Mouse (Mus musculus) spleen, adult 2 months (tissue): ENCODE results near the gene Snai3. TPM values are rescaled to one million over a fixed set of nuclear protein-coding genes. Genes with fewer than 3 reads are reported as not detected.
A peak's percentile ranks its signal among the peaks of the same experiment; 100 is the strongest.

Source experiments
- DNase-seq, 2 experiments: peaks; one replicate each; pipeline versions ENCODE4 v3.0.0 to v3.0.0-alpha.2; 2012 to 2021; ENCODE audit warnings: low spot score in 2 of 2, low read depth in 1 of 2
- H3K27ac ChIP-seq: fragments of 200-500 bp; 2 replicates; pipeline ENCODE4 v1.5.1; 2012; ENCODE audit warnings: low read length, inconsistent platforms; ENCODE audit not compliant: insufficient read depth
- H3K27me3 ChIP-seq: fragments of 200-500 bp; 2 replicates; pipeline ENCODE4 v1.6.1; 2012; ENCODE audit warnings: mild to moderate bottlenecking, moderate library complexity, low read length, inconsistent platforms; ENCODE audit not compliant: control insufficient read depth, insufficient read depth
- H3K36me3 ChIP-seq: fragments of 200-500 bp; 2 replicates; pipeline ENCODE4 v1.6.1; 2012; ENCODE audit warnings: mild to moderate bottlenecking, low read length, inconsistent platforms; ENCODE audit not compliant: control insufficient read depth, insufficient read depth
- H3K4me1 ChIP-seq: fragments of 200-500 bp; 2 replicates; pipeline ENCODE4 v1.6.1; 2011; ENCODE audit warnings: inconsistent platforms; ENCODE audit not compliant: control insufficient read depth, insufficient read depth, insufficient read length
- H3K4me3 ChIP-seq: fragments of 200-500 bp; 2 replicates; pipeline ENCODE4 v1.5.1; 2011; ENCODE audit warnings: mild to moderate bottlenecking, inconsistent platforms; ENCODE audit not compliant: insufficient read depth, insufficient read length; ENCODE audit errors: extremely low read depth
- CTCF ChIP-seq: fragments of 200-500 bp; IDR thresholded peaks from 2 replicates; pipeline ENCODE4 v1.5.1; 2011; ENCODE audit warnings: mild to moderate bottlenecking, inconsistent platforms; ENCODE audit not compliant: insufficient read depth, insufficient read length, insufficient replicate concordance; ENCODE audit errors: extremely low read depth
- POLR2A ChIP-seq: fragments of 200-500 bp; IDR thresholded peaks from 2 replicates; pipeline ENCODE4 v1.6.1; 2011; ENCODE audit warnings: low read depth, low read length, inconsistent platforms
- WGBS: fragments of 180-500 bp; shearing (Covaris S2); methylation state at CpG from one replicate; pipeline ENCODE4 v1.1.7; 2018; 5-methylcytosine and 5-hydroxymethylcytosine counted together
- polyA plus RNA-seq: library from polyadenylated mRNA; depleted of rRNA; stranded (reverse); fragments of >200 nt; gene quantifications from 2 replicates; pipeline ENCODE4 v1.2.3, GENCODE M21; 2012

Snai3 gene
- polyA plus RNA-seq, 1 experiment: 3.9 TPM

DNA sequence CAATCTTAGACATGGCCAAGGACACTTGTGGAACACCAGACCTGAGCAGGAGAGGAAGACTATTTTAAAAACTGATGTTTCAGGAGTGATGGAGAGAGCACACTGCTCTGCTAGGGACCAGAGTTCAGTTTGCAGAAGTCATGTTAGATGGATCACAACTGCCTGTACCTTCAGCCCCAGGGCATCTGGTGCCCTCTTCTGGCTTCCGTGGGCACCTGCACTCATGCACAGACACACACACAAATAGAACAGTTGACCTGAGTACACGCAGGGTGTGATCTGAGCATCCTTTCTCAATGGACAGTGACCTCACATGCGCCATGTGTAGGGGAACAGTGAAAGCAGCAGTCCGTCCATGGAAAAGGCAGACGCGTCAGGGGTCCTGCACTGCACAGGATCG lies 23.3 kb upstream of the Snai3 start:
- no peaks in the 10 kb centered on the region for H3K4me1 ChIP-seq
- DNase-seq: no peak
- H3K27me3 ChIP-seq: no peaks in the 10 kb centered on the region
- WGBS: 97% methylated on average over 7 of the region's 7 CpGs
- H3K27ac ChIP-seq: no peak overlapping the region
- no peak for TF ChIP-seq POLR2A
- no peak for TF ChIP-seq CTCF
- peaks cover 82% of the 10 kb centered on the region for H3K36me3 ChIP-seq
- no peak overlapping the region for H3K4me3 ChIP-seq

GRCm38 (mm10) chr8:122482448-122482847 lies 21.9 kb upstream of the Snai3 start:
- H3K27me3 ChIP-seq: no peaks in the 10 kb centered on the region
- peaks cover 77% of the 10 kb centered on the region for H3K36me3 ChIP-seq
- H3K4me1 ChIP-seq: no peaks in the 10 kb centered on the region
- 89% methylated on average over 8 of the region's 8 CpGs for WGBS
- no peak overlapping the region for H3K4me3 ChIP-seq
- TF ChIP-seq CTCF: no peak
- no peak for TF ChIP-seq POLR2A
- DNase-seq: no peak
- no peak overlapping the region for H3K27ac ChIP-seq

DNA sequence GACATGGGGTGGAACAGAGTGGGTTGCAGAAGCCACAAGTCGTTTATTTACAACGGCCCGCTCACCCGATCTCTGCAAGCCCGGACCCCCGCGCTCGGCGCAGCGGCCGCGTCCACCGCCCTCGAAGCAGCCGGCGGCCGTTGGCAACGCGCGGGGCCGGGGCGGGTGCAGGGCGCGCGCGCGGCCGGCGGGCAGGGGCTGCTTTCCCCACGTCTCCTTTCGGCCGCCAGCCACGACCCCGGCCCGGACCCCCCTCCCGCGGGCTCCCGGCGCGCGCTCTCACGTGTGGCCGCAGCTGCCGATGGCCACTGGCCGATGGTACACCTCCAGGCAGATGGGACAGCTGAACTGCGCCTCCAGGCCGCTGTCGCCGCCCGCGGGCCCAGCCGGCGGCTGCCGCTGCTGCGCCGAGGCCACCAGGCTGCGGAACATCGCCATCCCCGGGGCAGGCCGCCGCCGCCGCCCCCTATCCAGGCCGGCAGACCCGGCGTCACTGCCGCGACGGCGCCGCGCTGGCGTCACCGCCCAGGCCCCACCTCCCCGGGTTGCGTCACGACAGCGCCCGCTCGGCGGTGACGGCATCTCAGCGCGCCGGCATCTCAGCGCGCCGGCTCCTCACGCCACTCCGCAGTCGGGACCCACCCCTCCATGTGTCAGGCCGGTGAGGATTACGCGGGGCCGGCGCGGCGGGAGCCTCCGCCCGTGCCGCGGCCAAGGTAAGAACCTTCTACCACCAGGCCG lies 15.2 kb upstream of the Snai3 start, which contains the start of the genes Rnf166 and Ctu2:
Gene Rnf166, minus strand, starts transcription at position 485 of the 741 bp plus-strand sequence.
Gene Ctu2, plus strand, starts transcription at position 564 of the 741 bp plus-strand sequence.
- Histone ChIP-seq H3K27me3 (no peaks in the 10 kb centered on the region), H3K36me3 (peaks cover 20% of the 10 kb centered on the region), H3K27ac (peak within 1 kb of the TSS; percentile 65), H3K4me1 (peaks cover 13% of the 10 kb centered on the region; the same call in 1 of the 2 replicates), H3K4me3 (peak within 1 kb of the TSS; percentile 98)
- TF ChIP-seq POLR2A (peak; percentile 39), CTCF (no peak)
- 1% methylated on average over 103 of the region's 103 CpGs for WGBS
- DNase-seq: peak; percentile 78 to 81

- peaks cover 17% of the 10 kb centered on the region; the same call in 1 of the 2 replicates for H3K4me1 ChIP-seq
- TF ChIP-seq POLR2A (no peak), CTCF (no peak)
- H3K27me3 ChIP-seq: no peaks in the 10 kb centered on the region
- peaks cover 18% of the 10 kb centered on the region for H3K36me3 ChIP-seq
- WGBS: 2% methylated on average over 16 of the region's 16 CpGs
- peak overlapping the region; percentile 98 for H3K4me3 ChIP-seq
- no peak for DNase-seq
- peak overlapping the region; percentile 65 for H3K27ac ChIP-seq
These were observed 14.5 kb upstream of the Snai3 start for GRCm38 (mm10) chr8:122474951-122475560.

DNA sequence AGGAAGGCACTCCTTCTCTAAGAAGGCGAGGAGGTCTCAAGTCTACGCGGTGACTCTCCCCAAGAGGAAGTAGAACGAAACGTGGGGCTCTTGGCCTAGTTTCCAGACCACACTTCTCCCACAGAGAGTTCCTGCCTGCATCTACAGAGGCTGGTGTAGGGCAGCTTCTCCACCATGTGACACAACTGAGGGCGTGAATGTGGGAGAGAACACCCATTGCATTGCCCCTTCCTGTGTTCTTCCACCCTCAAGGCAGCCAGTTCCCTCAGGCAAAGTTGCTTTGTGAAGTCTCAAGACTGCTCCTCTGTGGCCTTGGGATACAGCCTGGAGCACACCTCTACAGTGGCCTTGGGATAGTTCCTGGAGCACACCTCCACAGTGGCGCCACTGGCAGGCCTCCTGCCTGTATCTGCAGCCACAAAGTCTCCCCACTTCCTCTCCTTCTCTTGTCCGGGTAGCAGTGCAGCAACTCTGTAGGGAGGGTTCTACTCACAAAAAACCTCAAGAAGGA lies 13.4 kb upstream of the Snai3 start:
- Histone ChIP-seq H3K27me3 (no peaks in the 10 kb centered on the region), H3K36me3 (peaks cover 9% of the 10 kb centered on the region), H3K4me1 (peaks cover 20% of the 10 kb centered on the region; the same call in 1 of the 2 replicates), H3K4me3 (no peak overlapping the region), H3K27ac (peak overlapping the region; percentile 78)
- WGBS: 7% methylated on average over 8 of the region's 8 CpGs
- peak in 1 of 2 experiments; percentile 28 for DNase-seq
- TF ChIP-seq POLR2A (no peak), CTCF (no peak)

DNA sequence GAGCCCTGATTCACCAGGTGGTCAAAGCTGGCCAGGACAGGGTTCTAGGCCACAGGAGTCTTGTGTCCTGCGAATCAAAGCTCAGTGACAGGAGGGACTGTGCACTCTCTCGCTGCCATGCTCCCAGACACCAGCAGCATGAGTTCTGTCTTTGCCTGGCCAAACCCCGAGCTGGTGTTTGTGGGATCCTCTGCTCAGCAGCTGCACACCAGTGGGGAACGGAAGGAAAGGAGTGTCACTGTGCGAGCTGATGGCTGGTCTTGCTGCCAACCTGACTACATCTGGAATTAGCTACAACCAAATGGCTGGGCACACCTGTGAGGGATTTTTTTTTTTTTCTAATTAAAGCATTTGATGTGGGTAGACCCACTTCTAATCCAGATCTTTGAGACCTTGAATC lies 10.2 kb upstream of the Snai3 start:
- H3K4me3 ChIP-seq: no peak overlapping the region
- no peak for DNase-seq
- WGBS: 28% methylated on average over 5 of the region's 5 CpGs

More for the DNA sequence above, 10.2 kb upstream of the Snai3 start:
- no peaks in the 10 kb centered on the region for H3K27me3 ChIP-seq
- H3K36me3 ChIP-seq: peaks cover 24% of the 10 kb centered on the region
- no peak for TF ChIP-seq POLR2A
- TF ChIP-seq CTCF: no peak
- H3K27ac ChIP-seq: peak overlapping the region; percentile 27
- H3K4me1 ChIP-seq: peaks cover 20% of the 10 kb centered on the region; the same call in 1 of the 2 replicates
